Mouse (Mus musculus) frontal cortex, postnatal 14 days (tissue): ENCODE results near the gene Gm17334.
"Not testable (repeated sequence)": the region's sequence is repeated elsewhere in the genome, so short reads cannot be mapped to it uniquely, and the experiment has no call there.

Experiments
- DNase-seq, 2 experiments: peaks; one replicate each; pipeline ENCODE4 v3.0.0; 2022; ENCODE audit warnings: low spot score in 2 of 2

Gene Gm17334

DNA sequence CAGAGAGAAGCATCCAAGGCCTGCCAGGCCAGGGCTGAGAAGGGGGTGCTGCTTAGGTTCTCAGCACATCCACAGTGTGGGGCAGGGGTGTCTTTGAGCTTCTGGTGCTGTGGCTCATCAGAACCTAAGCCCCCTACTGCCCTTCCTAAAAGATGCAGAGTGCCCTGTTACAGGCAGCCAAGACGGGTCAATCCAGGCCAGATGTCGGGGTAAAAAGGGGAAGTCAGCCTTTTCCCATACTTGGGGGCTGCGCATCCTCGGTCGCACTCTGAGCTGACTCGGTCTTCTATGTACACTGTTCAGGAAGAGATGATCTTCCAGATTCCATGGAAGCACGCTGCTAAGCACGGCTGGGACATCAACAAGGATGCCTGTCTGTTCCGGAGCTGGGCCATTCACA, 451 bp downstream of the Gm17334 start:
- DNase-seq = no peak

DNA sequence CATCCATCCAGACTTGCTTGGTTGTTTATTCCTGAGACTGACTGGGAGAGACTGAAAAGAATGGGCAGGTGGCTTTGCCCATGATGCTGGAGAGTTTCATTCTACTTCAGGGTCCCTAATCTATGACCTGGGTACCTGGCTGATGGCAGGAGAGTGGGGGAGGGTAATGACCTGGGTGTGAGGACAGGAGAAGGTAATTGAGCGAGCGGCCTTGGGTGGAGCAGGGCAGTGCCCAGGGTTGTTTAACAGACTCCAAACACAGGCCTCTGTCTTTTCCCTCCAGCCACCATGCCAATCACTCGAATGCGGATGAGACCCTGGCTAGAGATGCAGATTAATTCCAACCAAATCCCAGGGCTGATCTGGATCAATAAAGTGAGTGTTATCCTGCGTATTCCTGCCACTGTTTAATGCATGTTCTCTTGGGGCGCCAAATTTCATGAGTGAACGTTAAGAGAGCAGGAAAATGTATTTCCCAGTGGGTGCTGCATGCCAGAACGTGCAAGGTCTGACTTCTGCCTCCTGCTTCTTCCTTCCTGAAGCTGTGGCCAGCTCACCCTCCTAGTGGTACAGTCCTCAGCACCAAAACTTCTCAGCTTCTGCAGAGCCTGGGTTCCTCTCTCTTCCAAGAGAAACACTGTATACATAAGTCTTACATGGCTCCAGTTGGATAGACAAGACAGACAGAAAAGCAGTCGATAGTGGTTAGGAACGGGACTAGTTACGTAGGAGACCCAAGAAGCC, 1.8 kb downstream of the Gm17334 start:
- DNase-seq = no peak

DNA sequence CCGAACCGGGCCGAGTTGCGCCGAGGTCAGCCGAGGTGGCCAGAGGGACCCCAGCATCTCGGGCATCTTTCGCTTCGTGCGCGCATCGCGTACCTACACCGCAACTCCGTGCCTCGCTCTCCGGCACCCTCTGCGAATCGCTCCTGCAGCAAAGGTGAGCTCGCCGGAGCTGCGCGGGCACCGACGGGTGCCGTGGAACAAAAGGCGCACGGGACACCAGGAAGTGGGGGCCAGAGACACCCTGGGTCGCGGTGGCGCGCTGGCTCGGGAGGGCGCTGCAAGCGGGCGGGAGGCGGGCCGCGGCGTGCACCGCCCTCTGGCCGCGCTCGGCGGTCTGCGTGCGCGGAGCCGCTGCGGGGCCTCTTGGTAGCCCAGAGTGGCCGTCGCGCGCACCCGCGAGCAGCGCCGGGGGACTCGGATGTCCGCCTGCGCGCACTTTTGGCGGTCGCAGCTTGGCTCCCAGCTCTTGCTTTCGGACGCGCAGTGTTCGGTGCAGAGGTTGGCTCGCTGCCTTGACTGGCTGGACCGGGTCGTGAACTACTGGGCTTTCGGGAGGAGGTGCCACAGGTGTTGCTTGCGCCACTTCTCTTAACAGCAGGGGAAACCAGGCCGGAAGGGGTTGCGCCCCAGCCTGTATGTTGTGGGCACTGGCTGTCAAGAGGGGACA, 2.7 kb downstream of the Gm17334 start:
- peak in 1 of 2 experiments; percentile 29 for DNase-seq

DNA sequence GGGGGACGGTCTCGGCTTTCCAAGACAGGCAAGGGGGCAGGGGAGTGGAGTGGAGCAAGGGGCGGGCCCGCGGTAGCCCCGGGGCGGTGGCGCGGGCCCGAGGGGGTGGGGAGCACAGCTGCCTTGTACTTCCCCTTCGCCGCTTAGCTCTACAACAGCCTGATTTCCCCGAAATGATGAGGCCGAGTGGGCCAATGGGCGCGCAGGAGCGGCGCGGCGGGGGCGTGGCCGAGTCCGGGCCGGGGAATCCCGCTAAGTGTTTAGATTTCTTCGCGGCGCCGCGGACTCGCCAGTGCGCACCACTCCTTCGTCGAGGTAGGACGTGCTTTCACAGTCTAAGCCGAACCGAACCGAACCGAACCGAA, 3.2 kb downstream of the Gm17334 start, which contains the start of gene Irf1:
Gene Irf1 (plus strand): TSS at position 255 of the 365 bp plus-strand sequence.
- DNase-seq = peak; percentile 79 to 80

DNA sequence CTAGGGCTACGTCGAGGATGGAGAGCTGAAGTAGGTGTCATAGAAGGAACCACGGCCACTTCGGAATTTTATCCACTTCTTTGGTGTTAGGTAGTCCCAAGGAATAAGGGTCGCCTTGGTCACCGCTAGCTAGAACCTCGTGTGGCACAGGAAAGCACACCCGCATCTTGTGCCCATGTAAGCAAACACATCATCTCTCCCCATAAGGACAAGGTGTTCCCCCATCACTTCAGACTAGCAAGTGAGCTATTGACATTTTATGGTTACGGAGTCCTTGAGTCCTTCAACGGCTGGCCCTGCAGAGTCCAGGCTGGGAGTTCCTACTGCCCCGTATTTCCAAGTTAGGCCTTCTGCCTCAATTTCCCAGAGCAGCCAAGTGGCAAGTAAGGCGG, 3.8 kb downstream of the Gm17334 start:
- no peak for DNase-seq

DNA sequence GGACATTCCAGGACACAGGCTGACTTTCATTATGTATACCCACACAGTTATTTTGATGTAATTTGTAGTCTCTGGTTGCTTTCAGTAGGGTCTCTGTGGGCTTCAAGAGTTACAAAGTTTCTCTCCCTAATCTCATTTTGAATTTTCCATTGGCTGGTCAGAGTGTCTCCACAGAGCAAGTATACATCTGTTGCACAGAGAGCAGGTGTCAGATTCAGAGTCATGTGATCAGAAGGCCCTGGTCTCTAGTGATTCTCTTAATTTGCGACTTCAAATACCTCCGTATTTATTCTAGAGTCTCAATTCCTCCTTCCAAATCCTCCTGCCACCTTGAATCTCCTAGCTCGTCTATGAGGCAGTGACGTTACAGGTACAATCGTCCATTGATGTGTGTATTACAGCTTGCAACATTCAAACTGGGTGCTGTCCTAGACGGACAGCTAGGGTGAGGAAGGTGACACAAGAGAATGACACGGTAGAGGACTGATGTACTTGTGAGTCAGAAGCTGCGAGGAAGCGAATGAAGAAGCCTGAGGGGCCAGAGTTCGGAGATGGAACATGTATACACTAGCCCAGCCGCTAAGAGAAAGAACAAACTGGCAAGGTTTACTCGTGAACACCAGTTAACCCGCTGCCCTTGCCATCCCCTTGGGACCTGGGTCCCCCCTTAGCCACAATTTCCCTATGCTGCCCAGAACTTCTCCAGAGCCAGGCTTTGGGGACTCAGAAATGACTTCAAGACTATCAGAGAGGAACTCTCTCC, 4.4 kb downstream of the Gm17334 start:
- DNase-seq = no peak

DNA sequence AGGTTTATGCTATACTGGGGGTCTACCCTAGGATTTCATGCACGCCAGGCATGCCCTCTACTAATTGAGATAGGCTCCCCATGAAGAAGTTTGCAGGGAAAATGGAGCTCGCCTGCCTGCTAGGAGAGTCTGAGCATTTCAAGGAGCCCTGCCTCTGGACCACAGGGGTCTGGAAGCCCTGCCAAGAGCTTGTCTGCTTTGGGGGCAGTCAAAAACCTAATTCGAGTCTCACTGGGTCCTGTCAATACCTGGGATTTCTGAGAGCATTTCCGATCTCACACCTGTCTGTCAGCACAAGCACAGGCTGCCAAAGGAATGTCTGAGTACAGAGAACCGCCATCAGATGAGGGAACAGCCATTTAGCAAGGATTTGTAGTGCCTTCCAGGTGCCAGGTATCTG, 8.4 kb downstream of the Gm17334 start:
- DNase-seq = no peak

DNA sequence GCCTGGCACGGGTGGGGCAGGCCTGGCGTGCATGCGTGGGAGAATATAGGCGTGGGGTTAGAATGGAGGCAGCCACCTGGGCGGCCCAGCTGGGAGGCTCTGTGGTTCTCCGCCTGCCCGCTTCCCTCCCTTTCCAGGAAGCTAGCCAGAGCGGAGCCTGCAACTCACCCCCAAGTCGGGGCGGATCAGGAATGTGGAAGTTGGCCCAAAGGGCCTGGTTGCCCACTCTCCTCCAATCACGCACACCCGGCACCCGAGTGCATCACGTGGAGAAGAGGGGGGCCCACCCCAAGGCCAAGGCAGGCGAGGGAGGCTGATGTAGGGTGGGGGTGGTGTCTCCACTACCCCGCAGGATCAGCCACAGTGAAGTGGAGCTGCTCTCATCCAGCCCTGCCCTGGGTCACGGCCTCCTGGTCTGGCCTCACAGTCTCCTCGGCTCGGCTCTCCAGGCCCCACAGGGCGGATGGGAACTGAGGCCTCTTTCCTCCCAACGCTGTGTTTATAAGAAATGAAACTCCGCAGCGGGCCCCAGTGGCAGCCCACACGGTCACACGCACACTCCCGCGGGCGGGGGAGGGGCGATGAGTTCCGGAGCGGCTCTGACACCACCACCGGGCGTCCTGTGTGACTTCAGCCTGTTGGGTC, 9.4 kb downstream of the Gm17334 start:
- DNase-seq = peak; percentile 68 to 69

DNA sequence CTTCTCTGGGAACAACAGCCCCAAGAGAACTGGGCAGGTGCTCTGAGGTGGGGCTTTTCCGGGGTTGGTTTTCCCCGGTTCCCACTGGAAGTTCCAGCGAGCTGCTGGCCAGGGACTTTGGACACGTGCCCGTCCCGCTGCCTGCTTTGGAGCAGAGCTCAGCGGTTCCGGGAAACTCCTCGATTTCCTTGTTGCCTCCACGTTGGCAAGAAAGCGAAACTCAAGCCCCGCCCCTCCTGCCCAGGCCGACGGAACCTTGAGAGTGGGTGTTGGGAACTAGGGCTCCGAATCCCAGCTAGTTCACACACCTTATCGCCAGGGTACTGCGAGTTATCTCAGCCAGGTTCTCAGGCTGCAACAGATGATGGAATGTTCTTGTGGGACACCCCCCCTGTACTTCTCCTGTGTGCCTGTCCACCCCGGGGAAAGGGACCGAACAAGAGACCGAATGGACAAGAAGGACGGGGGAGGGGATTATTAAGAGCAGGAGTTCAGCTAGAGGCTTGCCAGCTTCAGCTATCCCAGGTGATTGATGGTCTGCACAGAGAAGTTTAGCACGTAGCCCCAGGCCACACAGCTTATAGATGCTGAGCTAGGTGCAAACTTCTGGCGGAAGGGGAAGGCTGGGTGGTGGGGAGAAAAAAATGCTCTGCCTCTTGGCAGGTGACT, 10.0 kb downstream of the Gm17334 start:
- DNase-seq = no peak

DNA sequence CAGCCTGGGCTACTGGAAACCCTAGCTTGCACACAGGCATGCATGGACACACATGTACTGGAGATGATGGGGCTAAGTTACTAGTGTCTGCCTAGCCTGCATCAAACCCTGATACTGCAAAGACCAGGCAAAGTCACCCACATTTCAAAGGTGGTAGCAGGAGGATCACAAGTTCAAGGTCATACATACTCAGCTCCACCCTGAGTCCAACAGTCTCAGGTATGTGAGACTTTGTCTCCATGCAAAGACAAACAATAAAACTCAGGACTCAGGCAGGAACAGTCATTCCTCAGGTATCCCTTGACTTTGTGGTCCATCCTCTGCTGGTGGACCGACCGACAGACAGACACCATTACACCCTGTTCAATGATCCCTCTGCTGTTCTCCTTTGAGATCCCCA, 10.6 kb downstream of the Gm17334 start:
- no peak for DNase-seq

DNA sequence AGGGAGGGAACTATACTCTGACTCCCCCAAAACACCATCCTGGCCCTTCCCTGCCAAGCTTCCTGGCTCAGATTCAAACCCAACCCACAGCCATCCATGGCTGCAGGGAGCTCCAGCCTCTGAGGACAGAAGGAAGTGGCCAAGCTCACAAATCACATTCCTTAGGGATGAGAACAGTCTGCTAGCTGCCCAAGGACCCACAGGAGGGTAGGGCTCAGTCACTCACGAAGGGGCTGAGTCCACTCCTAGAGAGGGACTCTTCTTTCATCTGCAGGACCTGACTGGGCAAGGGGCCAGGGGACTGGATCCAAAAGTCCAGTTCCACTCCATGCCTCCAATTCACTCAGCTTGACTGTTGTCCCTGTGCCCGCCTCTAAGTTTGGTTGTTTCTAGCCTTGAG, 11.2 kb downstream of the Gm17334 start:
- DNase-seq = no peak

DNA sequence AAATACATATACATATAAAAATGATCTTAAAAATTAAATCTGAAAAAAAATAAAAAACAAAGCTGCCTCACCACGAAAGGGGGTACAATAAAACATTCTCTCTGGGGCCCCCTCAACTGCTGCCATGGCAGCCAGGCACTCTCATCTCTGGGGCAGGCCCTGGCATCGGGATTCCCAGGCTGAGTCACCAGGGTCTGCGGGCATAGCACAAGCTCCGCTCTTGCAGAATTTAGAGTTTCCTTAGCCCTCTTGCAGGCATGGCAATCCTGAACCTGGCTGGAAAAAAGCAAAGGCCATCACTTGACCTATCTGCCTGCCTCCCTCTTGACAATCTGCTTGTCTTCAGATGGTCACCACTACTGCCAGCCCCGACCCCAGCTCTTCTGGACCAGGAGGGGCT, 11.7 kb downstream of the Gm17334 start:
- DNase-seq = no peak

DNA sequence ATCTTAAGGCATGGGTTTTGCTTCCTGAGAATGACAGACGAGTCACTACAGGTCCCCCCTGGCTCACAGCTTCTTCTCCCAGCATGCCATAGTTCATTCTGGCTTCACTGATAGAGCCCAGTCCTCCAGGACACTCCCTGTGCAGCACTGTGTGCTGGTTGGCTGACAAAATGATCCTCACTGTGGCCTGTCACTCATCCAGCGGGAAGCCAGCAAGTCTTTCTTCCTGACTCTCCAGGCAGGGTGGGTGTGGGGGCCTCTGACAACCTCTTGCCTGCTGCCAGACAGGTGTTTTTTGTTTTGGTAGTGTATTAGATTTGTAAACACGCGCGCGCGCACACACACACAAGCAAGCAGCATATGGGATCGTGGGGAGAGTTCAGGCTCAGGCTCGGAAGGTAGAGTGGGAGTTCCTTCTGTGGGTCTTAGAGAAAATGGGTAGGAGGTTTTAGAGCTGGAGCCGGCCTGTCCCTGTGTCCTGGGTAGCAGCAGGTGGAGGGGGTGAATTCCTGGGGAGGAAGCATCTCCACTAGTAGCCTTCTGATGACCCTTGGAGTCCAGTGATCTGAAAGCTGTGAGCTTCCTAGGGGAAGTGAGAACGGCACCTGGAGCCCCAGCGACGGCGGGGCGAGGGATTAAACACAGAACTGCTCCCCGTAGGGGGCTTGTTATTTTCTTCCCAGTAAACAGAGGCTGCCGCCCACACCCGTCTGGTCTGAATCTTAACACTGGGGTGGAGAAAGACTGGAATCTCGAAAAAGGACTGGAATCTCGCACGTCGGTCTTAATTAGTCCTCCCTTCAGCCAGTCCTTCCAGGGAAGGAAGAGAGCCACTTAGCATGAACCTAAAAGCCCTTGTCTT, 13.2 kb downstream of the Gm17334 start:
- DNase-seq = no peak

DNA sequence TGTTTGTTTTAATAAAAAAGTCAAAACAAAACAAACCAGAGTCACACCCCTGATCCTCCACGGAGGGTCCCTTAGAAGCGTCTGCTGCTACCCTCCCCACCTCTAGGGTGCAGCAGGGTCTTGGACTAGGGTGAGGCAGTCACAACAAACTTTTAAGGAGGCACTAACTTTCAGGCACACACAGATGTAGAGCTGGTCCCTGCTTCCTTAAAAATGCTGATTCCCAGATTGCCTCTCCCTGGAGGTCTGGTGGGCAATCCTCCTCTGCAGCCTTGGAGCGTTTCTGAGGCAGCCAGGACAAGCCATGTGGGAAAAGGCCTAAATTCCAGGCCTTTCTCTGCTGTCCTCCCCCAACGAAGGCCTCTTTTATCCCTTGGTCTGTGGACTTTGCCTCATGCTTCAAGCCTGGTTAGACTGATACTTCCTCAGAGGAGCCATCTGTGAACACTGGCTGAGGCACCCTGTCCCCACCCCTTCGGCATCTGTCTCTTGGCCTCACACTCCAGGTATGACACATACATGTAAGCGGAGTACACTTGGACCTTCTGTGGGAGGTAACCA, 14.1 kb downstream of the Gm17334 start:
- DNase-seq = no peak

DNA sequence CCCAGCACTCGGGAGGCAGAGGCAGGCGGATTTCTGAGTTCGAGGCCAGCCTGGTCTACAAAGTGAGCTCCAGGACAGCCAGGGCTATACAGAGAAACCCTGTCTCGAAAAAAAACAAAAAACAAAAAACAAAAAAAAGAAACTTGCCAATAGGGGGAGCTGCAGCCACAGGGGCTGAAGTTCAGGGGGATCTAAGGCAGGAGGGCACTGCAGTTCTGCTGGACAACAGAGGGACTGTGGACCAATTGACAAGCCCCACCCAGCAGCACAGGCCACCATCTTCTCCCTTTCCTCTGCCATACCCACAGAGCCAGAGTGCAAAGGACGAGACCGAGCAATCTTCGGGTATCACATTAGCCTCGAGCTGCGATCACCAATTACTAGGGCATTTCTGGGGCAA, 15.0 kb downstream of the Gm17334 start:
- not testable (repeated sequence) for DNase-seq

DNA sequence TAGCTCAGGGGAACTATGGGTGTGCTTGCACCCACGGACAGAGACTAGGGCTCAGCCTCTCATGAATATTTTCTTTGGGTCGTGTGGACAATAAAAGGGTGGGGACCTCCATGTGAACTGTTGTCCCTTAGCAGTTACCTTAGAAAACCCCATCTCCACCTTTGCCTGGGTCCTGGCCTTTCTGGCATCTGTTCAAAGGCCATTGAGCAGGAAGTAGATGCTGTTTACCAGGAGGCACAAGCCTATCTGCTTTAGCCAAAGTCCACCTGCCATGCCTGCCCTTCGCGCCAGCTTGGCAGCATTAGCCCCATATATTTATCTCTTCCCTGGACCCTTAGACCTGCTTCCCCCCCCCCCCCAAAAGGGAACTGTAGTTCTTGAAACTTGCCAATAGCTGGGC, 15.4 kb downstream of the Gm17334 start:
- no peak for DNase-seq

DNA sequence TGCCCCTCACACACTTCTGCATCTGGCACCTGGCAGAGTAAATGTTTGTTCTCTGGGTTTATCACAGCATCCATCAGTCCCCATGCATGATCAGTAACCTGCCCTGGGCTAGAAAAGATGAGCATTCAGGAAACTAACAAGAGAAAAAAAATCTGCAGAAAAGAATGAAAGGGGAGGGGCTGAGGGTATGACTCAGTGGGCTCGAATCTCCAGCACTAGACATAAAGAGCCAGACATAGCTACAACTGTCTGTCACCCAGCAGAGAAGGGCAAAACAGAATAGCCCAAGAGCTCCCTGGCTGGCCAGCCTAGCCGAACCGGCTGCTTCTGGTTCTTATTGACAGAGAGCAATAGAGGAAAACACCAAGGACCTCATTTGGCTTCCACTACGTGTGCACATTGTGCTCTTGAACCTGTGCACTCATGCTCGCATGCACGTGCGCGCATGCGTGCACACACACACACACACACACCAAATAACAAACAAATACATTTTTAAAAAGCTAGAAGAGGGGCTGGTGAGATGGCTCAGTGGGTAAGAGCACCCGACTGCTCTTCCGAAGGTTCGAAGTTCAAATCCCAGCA, 17.9 kb downstream of the Gm17334 start:
- no peak for DNase-seq

DNA sequence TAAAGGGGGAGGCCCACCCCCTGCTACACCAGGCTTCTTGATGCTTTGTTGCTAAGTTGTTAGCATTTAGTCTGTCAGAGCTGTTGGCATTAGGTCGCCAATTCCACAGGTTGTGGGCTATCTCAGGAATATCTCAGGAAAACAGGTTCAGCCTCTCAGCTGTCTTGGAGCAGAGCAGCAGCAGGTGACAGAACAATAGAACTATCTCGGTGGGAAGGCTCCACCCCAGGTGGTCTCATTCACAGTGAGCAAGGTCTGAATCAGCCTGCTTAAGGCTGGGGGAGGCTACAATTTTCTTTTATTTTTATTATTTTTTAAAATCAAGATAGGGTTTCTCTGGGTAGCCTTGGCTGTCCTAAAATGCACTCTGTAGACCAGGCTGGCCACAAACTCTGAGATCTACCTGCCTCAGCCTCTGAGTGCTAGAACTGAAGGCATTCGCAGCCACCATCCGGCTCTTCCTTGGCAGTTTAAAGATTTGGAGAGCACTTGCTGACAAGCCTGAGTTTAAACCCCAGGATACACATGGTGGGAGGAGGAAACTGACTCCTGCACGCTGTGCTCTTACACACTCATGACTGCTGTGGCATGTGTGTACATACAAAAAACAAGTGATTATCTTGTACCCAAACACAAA, 23.2 kb downstream of the Gm17334 start:
- no peak for DNase-seq

DNA sequence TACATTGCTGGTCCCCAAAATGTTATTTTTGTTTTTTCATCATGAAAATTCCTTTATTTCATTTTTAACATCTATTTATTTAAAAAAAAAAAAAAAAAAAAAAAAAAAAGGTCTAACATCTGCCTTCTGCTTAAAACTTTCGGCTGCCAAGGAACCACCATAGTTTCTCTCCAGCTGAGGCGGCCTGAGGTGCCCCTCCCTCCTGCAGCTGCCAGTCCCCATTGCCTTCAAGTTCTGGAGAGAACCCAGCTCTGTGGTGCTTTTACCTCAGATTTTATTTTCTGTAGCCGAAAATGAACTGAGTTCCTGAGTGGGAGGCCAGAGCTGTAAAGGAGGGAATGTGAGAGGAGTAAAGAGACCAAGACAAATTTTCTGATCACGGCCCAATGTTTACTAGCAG, 23.7 kb downstream of the Gm17334 start:
- no peak for DNase-seq

DNA sequence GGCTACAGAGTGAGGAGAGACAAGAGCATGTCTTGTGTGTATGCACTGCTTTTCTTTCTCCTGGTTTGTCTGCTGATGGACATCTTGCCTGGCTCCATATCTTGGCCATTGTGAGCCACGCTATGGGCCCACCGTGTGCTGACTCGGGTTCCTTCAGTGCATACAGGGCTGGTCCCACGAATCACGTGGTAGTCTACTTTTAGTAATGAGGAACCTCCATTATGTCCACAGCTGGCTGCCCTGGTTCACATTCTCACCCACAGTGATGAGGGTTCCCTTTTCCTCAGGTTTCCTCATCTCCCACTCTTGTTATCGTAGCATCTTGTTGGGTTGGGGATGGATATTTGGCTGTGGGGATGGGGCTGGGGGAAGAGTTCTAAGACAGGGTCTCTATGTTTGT, 24.4 kb downstream of the Gm17334 start:
- no peak for DNase-seq
